Mouse (Mus musculus): ENCODE data around the gene Mef2a. TPM values are rescaled to one million over a fixed set of nuclear protein-coding genes. Genes with fewer than 3 reads are reported as not detected.
A peak's percentile ranks its signal among the peaks of the same experiment; 100 is the strongest.

Mef2a gene
- polyA plus RNA-seq, 1 experiment = 0.20 TPM

- Histone ChIP-seq H3K9me3 (ENCODE audit: control insufficient read depth, low read length) (no peaks in the 10 kb centered on the region), H3K27me3 (ENCODE audit: control insufficient read depth) (no peaks in the 10 kb centered on the region)
- no peak for TF ChIP-seq GATA1 (IDR thresholded peaks at IDR 0.05; ENCODE audit: low read length)
- TF ChIP-seq TAL1 (IDR thresholded peaks at IDR 0.05; ENCODE audit: low read length) = no peak
Measured at GRCm38 (mm10) chr7:67371891-67372672, 576 bp downstream of the Mef2a start.

GRCm38 (mm10) chr7:67371351-67371890, 1.2 kb downstream of the Mef2a start:
- H3K4me3 ChIP-seq (replicated peaks) = peak overlapping the region; percentile 72
- no peaks in the 10 kb centered on the region for H3K27me3 ChIP-seq (ENCODE audit: control insufficient read depth)
- H3K4me1 ChIP-seq (ENCODE audit: control insufficient read depth) = peaks cover 43% of the 10 kb centered on the region
- H3K36me3 ChIP-seq (ENCODE audit: control insufficient read depth) = no peaks in the 10 kb centered on the region
- no peaks in the 10 kb centered on the region for H3K9me3 ChIP-seq (ENCODE audit: control insufficient read depth, low read length)
- no peak for TF ChIP-seq GATA1 (IDR thresholded peaks at IDR 0.05; ENCODE audit: low read length)
- TF ChIP-seq TAL1 (IDR thresholded peaks at IDR 0.05; ENCODE audit: low read length) = no peak

More at GRCm38 (mm10) chr7:67371891-67372672, 576 bp downstream of the Mef2a start:
- Histone ChIP-seq H3K4me3 (replicated peaks) (peak overlapping the region; percentile 72), H3K4me1 (ENCODE audit: control insufficient read depth) (peaks cover 41% of the 10 kb centered on the region), H3K36me3 (ENCODE audit: control insufficient read depth) (no peaks in the 10 kb centered on the region)

- TF ChIP-seq TAL1 (IDR thresholded peaks at IDR 0.05; ENCODE audit: low read length) (no peak), GATA1 (IDR thresholded peaks at IDR 0.05; ENCODE audit: low read length) (no peak)
- H3K27me3 ChIP-seq (ENCODE audit: control insufficient read depth) = no peaks in the 10 kb centered on the region
- H3K4me3 ChIP-seq (replicated peaks) = no peak overlapping the region
- H3K4me1 ChIP-seq (ENCODE audit: control insufficient read depth) = peaks cover 45% of the 10 kb centered on the region
- no peaks in the 10 kb centered on the region for H3K36me3 ChIP-seq (ENCODE audit: control insufficient read depth)
- no peaks in the 10 kb centered on the region for H3K9me3 ChIP-seq (ENCODE audit: control insufficient read depth, low read length)
Measured at GRCm38 (mm10) chr7:67369645-67370044, 3.0 kb downstream of the Mef2a start.

- Histone ChIP-seq H3K27me3 (ENCODE audit: control insufficient read depth) (no peaks in the 10 kb centered on the region), H3K9me3 (ENCODE audit: control insufficient read depth, low read length) (no peaks in the 10 kb centered on the region), H3K36me3 (ENCODE audit: control insufficient read depth) (no peaks in the 10 kb centered on the region), H3K4me1 (ENCODE audit: control insufficient read depth) (peaks cover 33% of the 10 kb centered on the region), H3K4me3 (replicated peaks) (no peak overlapping the region)
- TF ChIP-seq GATA1 (IDR thresholded peaks at IDR 0.05; ENCODE audit: low read length) (no peak), TAL1 (IDR thresholded peaks at IDR 0.05; ENCODE audit: low read length) (no peak)
Measured at GRCm38 (mm10) chr7:67368394-67368793, 4.3 kb downstream of the Mef2a start.

- Histone ChIP-seq H3K27me3 (ENCODE audit: control insufficient read depth) (no peaks in the 10 kb centered on the region), H3K9me3 (ENCODE audit: control insufficient read depth, low read length) (no peaks in the 10 kb centered on the region), H3K4me3 (replicated peaks) (no peak overlapping the region), H3K36me3 (ENCODE audit: control insufficient read depth) (no peaks in the 10 kb centered on the region), H3K4me1 (ENCODE audit: control insufficient read depth) (peaks cover 3% of the 10 kb centered on the region)
- TF ChIP-seq TAL1 (IDR thresholded peaks at IDR 0.05; ENCODE audit: low read length) (no peak), GATA1 (IDR thresholded peaks at IDR 0.05; ENCODE audit: low read length) (no peak)
Measured at GRCm38 (mm10) chr7:67360588-67360987, 12.1 kb downstream of the Mef2a start.

GRCm38 (mm10) chr7:67359863-67360262, 12.8 kb downstream of the Mef2a start:
- Histone ChIP-seq H3K4me1 (ENCODE audit: control insufficient read depth) (peaks cover 2% of the 10 kb centered on the region; the same call in 1 of the 2 replicates), H3K36me3 (ENCODE audit: control insufficient read depth) (no peaks in the 10 kb centered on the region), H3K9me3 (ENCODE audit: control insufficient read depth, low read length) (no peaks in the 10 kb centered on the region), H3K27me3 (ENCODE audit: control insufficient read depth) (no peaks in the 10 kb centered on the region), H3K4me3 (replicated peaks) (no peak overlapping the region)
- no peak for TF ChIP-seq TAL1 (IDR thresholded peaks at IDR 0.05; ENCODE audit: low read length)
- TF ChIP-seq GATA1 (IDR thresholded peaks at IDR 0.05; ENCODE audit: low read length) = no peak

GRCm38 (mm10) chr7:67355870-67356269, 16.8 kb downstream of the Mef2a start:
- TF ChIP-seq GATA1 (IDR thresholded peaks at IDR 0.05; ENCODE audit: low read length) (no peak), TAL1 (IDR thresholded peaks at IDR 0.05; ENCODE audit: low read length) (no peak)
- no peaks in the 10 kb centered on the region for H3K27me3 ChIP-seq (ENCODE audit: control insufficient read depth)
- H3K4me1 ChIP-seq (ENCODE audit: control insufficient read depth) = no peaks in the 10 kb centered on the region
- H3K36me3 ChIP-seq (ENCODE audit: control insufficient read depth) = no peaks in the 10 kb centered on the region
- H3K4me3 ChIP-seq (replicated peaks) = no peak overlapping the region
- no peaks in the 10 kb centered on the region for H3K9me3 ChIP-seq (ENCODE audit: control insufficient read depth, low read length)

GRCm38 (mm10) chr7:67353667-67354066, 19.0 kb downstream of the Mef2a start:
- H3K36me3 ChIP-seq (ENCODE audit: control insufficient read depth) = no peaks in the 10 kb centered on the region
- H3K9me3 ChIP-seq (ENCODE audit: control insufficient read depth, low read length) = no peaks in the 10 kb centered on the region
- no peaks in the 10 kb centered on the region for H3K27me3 ChIP-seq (ENCODE audit: control insufficient read depth)
- no peak for TF ChIP-seq GATA1 (IDR thresholded peaks at IDR 0.05; ENCODE audit: low read length)
- no peak for TF ChIP-seq TAL1 (IDR thresholded peaks at IDR 0.05; ENCODE audit: low read length)
- H3K4me1 ChIP-seq (ENCODE audit: control insufficient read depth) = no peaks in the 10 kb centered on the region
- H3K4me3 ChIP-seq (replicated peaks) = no peak overlapping the region

- no peak for TF ChIP-seq GATA1 (IDR thresholded peaks at IDR 0.05; ENCODE audit: low read length)
- no peak for TF ChIP-seq TAL1 (IDR thresholded peaks at IDR 0.05; ENCODE audit: low read length)
- Histone ChIP-seq H3K4me3 (replicated peaks) (no peak overlapping the region), H3K36me3 (ENCODE audit: control insufficient read depth) (no peaks in the 10 kb centered on the region), H3K4me1 (ENCODE audit: control insufficient read depth) (no peaks in the 10 kb centered on the region), H3K27me3 (ENCODE audit: control insufficient read depth) (no peaks in the 10 kb centered on the region), H3K9me3 (ENCODE audit: control insufficient read depth, low read length) (no peaks in the 10 kb centered on the region)
Measured at GRCm38 (mm10) chr7:67352989-67353388, 19.7 kb downstream of the Mef2a start.

All from erythroblast, embryonic 14.5 days (primary cell).